Mouse (Mus musculus): ENCODE results near the gene Isg20.

DNA sequence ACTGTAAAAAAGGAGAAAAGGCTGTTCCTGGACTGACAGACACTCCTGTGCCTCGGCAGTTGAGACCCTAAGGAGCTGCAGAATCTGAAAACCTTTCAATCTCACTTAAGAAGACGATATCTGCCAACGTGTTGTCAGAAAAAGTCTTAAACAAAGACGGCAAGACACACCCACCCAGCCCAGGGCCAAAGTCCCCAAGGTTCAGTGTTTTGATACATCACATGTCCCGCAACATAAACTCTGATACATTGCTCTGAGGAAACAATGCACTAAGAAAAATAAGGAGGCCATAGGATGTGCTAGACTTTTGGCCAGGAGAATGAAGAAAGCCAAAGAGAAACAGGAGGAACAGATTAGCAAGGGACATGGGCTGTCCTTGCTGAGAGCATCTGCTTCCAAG, 40.4 kb upstream of the Isg20 start:
- no peak for TF ChIP-seq MYOG (IDR thresholded peaks at IDR 0.05; ENCODE audit: control insufficient read depth in 1 of 3, insufficient read depth in 1 of 3, insufficient read length in 2 of 3, low read depth in 2 of 3)
- TF ChIP-seq CEBPB (IDR thresholded peaks at IDR 0.05; ENCODE audit: insufficient read depth, poor library complexity, severe bottlenecking): no peak
- TF ChIP-seq POLR2A (IDR thresholded peaks at IDR 0.05; ENCODE audit: insufficient read length, low read depth): no peak
- TF ChIP-seq MYOD1 (IDR thresholded peaks at IDR 0.05; ENCODE audit: control insufficient read depth in 1 of 3, insufficient read length in 2 of 3, low read depth in 2 of 3): no peak
- no peak for TF ChIP-seq USF1 (IDR thresholded peaks at IDR 0.05; ENCODE audit: low read depth)
- TF ChIP-seq POLR2AphosphoS2 (IDR thresholded peaks at IDR 0.05; ENCODE audit: insufficient read length, low read depth): no peak
- no peak for TF ChIP-seq E2F4 (IDR thresholded peaks at IDR 0.05; ENCODE audit: insufficient read depth)
- TF ChIP-seq REST (IDR thresholded peaks at IDR 0.05; ENCODE audit: insufficient read depth, insufficient read length): no peak
- TF ChIP-seq SRF (IDR thresholded peaks at IDR 0.05; ENCODE audit: control insufficient read depth, insufficient read length, low read depth): no peak
- no peak for TF ChIP-seq MAX (IDR thresholded peaks at IDR 0.05; ENCODE audit: low read depth)

Measured in myocyte (in vitro differentiated cells).